Mouse (Mus musculus) MN1 (cell line): ENCODE data around the gene Agbl1.

Experiments
- DNase-seq: peaks from one replicate; pipeline ENCODE4 v3.0.0-alpha.2; 2016; ENCODE audit warnings: low spot score

The Agbl1 gene

DNA sequence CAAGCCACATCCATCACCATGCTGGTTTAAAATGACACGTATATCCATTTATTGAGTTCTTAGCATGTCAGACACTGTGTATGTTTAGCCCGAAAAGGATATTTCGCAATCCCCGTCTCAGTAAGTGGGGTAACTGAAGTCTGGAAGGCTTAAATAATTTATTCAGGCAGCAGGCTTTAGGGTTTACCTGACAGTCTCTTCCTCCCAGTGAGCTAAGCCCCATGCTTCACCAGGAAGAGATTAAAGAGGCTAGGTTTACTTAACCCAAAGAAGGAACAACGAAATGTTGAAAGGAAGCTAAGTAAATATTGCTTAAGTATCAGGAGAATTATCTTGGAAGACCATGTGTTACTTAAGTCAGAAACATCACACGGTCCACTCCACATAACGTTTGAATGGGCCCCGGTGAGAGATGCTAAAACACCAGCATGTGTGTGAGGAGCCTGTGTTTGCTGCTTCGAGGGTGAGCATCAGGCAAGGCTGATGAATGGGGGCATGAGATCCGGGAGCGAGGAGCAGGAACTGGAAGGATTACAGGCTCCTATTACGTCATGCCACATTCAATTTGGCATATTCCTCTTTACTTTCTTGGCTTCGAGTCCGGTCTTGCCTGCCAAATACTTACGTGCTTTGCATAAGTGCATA is 162.7 kb downstream of the Agbl1 start:
- no peak for DNase-seq

DNA sequence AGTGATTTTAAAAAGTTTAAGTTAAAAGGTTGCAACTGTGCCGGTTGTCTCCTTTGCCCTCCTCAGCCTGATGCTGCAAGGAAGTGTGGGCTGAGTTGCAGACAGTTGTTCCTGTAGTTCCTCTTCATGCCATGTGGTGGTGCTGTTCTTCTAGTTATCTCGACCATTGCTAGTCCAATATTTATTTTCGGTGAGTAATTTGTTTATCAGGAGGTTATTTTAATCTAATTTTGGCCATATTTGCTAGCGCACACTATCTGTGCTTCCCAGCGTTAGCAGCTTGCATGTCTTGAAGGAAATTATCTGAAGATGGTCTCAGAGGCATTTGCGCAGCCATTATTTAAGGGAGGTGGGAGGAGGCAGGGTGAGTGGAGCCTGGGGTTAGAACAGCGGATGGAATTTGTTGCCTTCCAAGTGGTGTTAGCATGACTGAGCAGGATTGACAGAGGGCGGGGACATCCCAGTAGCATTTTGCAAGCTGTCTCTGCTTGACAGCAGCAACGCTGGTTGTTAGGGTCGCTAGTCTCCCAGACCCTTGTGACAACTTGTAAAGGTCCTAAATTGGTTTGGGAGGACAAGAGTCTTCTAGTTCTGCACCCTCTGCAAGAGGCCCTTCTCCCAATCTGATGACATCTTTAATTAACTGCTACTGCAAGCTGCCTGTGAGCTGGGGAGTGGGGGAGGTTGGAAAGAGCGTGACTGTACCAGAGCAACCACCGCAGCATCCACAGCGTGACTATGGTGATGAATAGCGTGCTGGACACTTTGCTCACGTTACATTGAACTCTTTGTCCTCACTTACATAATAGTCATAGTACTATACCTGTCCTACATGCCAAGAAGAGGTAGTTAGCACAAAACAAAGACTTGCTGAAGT is 163.5 kb downstream of the Agbl1 start:
- DNase-seq = peak; percentile 90

DNA sequence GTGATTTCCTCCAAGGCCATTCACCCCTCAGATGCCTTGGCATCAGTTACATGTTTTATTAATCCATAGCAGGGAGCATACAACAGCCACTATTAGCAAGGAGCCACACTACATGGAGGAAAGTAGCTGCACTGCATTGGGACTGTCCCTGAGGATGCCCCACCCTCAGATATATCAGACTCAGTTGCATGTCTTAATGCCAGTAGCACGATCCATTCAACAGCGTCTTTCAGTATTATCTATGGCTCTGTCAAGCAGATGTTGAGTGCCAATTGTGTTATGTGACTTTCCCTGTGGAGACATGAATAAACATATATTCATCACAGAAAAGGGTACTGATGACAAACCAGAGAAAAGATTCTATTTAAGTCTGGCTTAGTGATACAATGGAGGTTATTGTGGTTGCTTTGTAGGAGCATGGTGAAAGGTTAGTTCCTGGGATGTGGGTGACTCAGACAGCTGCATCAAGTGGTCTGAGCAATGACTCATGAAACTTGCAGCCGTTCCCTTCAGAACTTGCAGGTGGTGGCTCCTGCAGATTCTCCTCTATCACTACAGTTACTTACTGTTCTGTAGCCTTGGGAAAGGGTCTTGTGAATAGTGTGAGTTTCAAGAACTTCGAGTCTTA is 178.4 kb downstream of the Agbl1 start:
- peak; percentile 36 for DNase-seq

DNA sequence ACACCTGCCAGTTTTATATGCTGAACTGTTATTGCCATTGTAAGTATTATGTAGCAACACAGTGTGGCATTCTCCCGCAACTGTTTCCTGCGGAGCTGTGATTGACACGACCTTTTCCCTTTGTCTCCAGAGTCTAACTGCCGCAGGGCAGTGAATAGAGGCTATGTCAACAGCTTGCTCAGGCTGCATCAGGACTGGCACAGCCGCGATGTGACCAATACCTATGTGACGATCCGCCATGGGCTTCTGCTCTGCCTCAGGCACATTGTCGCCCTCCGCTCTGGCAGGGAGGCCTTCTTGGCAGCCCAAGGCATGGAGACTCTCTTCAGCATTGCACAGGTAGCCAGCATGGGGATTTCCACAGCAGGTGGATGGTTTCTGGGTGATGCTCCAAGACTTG is 179.3 kb downstream of the Agbl1 start:
- no peak for DNase-seq

DNA sequence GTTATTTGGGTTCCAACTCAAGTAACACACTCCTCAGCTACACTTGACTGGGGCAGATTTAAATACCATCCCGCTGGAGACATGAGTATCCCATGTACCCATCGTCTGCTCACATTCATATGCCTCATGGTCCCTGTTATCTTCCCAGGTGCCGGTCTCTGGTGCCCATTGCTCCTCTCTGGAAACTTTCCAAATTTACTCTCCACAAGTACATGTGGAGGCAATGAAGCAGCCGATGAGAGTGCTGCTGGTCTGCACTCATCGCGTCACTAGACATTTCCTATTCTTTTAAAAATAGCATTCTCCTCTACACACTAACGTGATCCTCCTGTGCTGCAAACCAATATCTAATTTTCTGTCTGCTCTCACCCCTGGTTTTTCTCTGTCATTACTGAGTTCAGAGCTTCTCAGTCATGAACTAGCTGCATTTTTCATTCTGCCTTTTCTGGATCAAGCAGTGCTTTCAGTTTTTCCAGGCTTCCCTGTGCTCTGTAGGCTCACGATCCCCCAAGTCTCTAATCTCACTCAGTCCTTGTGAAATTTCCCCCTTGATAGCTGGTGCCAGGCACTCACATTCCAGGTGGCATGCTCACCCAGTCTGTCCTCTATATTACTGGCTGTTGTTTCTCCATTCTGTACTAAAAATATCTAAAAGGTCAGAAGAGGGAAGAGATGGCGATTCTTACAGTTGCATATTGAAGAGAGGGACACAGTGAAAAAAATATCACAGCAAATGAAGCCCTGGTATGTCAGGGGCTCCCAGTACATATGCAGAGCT is 180.9 kb downstream of the Agbl1 start:
- DNase-seq = peak; percentile 22

DNA sequence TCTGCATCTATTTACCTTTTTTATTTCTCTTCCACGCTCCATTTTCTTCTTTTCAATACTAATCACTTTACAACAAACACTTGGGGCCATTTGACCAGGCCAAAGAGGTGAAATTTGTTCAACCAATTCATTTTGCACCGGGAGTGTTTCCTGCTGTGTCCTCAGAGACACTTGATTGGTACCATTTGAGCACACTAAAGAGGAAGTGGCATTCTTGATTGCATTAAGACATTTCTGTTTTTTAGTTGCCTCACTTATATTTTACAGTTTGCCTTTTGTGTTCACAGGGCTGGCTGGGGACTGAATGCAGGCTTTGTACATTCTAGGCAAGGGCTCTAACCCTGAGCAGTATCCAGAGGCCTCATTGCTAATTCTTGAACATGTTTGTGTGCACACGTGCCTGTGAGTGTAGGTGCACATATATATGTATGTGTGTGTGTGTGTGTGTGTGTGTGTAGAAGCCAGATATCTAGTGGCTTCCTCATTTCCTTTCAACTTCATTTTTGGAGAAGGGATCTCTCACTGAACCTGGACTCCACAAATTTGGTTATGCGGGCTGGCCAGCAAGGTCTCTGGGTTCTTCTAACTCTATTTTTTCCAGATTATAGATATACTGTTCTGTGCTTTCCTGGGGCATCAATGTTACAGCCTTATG is 182.4 kb downstream of the Agbl1 start:
- DNase-seq = no peak

DNA sequence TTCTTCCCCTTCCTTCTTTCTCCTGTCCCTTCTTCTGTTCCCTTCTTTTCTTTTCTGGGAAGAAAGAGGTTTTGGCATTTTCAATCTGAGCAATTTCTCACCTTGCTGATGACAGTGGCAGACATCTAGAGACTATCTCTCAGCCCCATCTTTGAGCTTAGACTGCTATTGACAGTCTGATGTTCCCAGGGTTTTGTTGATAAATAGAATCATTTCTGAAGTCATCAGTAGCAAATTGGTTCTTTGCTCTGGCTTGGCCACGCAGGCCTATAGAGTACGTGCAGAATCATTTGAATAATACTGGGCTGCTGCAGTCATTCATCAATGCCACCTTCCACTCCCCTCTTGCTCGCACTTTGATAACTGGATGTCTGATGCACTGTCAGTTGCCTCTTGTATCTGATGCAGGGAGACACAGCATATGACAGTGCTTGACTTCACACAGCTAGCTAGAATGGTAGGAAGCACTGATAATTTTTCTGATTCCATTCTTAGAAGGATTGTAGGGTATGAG is 186.5 kb downstream of the Agbl1 start:
- DNase-seq = no peak

DNA sequence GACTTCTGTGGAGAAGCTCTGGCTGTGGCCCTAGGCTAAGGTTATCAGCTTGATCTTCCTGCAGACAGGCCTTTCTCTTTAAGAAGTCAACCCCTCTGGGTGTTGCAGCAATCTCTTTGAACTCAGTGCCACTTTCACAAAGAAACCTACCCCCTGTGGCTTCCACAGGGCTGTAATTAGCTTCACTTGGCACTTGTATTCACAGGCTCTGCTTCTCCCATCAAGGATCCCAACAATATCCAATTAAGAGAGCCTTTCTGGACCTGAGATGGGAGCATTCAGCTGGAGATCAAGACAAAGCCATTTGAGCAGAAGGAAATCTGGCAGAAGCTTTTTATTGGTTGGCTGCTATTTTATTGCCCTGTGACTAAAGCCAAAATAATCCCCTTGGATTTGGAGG is 208.9 kb downstream of the Agbl1 start:
- no peak for DNase-seq

DNA sequence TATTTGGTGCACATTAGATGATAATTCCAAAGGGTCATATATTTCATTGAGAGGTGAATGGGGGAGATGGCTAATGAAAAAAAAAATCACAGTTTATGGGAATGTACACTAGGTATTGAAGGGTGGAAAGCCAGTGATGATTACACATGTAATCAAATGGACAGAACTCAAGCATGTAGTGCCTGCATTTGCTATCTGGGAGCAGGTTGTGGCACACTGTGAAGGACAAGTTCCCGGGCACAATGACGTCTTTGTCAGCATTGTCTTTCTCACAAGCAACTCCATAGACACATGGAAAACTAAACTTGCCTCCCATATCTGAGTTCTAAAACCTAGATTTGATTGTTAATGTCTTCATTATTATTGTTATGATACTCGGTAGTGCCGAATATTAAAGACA is 209.3 kb downstream of the Agbl1 start:
- no peak for DNase-seq

DNA sequence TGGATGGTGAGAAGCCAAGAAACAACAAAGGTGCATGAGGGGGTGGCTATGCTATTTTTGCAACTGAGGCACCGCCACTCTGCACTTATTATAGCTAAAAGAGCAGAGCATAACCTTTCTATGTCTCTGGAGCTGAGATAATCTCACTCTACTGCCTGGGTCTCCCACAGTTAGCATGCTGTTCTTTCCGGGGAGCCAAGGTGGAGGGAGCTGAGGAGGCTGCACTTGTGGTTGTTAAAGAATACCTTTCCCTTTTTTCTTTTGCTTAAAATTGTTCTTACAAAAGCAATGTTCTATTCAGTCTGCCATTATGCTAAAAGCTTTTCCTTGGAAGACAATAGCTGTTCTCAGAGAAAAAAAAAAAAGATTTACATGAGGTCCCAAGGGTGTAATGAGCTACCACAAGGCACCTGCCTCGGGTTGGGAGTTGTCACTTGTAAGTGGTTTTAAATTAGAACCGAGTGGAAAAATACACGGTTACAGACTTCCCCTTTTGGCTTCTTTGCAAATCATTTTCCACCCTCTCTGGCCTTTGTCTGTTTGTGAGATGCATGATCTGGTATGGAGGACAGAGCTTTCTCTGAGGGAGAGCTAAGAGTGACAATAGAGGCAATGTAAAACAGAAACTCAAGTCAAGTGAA is 232.8 kb downstream of the Agbl1 start:
- DNase-seq = peak; percentile 17

DNA sequence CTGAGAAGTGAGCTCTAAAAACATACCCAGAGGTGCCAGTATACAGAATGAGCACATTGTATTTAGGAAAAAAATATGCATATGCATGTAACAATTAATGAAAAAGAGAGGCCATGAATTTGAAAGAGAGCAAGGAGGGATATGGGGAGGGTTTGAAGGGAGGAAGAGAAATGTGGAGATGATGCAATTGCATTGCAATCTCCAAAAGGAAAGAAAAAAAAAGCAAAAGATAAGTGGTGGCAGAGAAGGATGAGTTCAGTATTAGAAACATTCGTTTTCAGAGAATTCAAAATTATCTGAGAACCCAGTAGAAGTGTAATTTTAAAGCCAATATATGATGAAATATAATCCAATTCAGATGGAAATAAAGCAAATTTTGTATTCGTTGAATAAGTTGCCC is 236.7 kb downstream of the Agbl1 start:
- DNase-seq = peak; percentile 16

DNA sequence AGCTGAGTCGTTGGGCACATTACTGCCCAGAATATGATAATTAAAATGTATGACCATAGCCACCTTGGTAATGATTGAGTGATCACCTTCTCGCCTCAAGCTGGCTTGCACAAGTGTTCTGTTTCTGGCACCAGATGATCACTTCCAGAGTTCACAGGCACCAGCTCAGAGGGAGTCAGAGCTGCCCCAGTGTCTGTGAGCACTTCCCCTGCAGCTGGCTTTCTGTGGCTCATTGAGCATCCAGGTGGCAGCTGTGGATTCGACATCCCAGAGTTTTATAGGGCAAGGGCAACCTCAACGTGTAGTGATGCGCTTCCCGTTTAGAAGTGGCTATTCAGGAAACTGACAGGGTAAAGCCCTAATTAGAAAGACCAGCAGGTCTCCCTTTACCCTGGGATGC is 244.5 kb downstream of the Agbl1 start:
- DNase-seq = peak; percentile 14

DNA sequence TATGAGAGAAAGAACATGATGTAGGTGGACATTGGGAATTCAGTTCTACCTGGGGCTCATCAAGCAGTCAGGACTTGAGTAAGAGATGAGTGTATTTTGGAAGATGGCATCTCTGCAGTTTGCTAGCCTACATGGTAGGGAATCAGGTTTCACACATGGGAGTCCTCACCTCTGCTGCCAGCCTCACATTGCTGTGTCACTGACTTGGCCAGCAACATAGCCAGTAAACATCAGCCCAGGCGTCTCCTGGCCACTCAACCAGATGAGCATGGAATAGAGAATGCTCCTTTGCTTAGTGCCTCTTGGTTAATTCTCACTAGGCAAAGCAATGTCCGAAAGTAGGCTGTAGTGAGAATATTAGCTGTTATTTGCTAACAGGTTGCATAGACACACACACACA is 255.9 kb downstream of the Agbl1 start:
- no peak for DNase-seq

DNA sequence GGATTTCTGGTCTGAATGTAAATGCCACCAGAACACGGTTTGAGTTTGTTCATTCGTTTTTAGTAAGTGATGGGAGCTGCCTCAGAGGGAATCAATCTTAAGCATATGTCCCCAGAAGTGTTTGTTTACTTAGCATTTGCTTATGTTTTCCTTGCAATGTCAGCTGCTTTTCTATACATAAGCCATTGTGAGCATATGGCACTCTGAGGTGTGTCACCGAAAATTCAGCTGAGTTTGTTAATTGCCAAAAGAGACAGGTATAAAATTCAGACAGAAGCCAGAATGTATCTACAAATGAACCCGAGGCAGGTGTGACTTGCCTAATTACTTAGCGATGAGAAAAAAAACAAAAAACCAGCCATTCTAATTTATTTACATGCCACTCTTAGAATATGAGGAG is 257.8 kb downstream of the Agbl1 start:
- DNase-seq = no peak

DNA sequence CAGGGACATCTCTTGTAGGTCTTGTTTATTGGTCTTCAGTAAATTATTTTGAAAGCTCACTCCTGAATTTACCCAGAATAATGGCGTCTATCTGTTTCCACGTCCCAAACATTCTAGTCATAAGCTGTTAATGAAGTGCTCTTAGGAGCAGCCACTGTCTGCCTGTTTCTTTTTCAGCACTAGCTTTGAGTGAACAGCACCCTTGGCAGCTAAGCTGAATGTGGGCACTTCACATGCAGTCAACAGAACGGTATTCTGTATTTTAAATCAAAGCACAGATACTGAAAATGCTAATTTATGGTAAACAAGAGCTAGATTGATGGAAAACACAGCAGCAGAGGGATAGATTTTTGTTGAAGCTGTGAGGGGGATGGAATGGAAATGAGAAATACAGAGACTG is 294.6 kb downstream of the Agbl1 start:
- no peak for DNase-seq

DNA sequence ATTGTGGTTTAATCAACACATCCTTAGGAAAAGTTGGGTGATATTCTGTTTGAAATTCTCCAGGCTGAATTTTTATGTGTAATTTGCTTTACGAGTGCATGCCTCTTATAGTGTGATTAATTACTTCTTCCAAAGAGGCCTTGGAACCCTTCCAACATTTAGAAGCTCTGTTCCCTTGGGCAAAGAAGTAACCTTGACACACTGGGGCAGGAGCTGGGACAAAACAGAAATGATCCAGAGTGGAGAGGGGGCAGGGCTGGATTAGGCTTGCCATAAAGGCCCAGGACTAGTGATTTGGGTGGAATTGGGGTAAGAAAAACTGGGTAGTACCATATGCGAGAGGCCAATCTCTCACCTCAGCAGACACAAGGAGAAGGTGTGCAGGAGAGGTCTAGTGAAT is 316.8 kb downstream of the Agbl1 start:
- DNase-seq = peak; percentile 60

DNA sequence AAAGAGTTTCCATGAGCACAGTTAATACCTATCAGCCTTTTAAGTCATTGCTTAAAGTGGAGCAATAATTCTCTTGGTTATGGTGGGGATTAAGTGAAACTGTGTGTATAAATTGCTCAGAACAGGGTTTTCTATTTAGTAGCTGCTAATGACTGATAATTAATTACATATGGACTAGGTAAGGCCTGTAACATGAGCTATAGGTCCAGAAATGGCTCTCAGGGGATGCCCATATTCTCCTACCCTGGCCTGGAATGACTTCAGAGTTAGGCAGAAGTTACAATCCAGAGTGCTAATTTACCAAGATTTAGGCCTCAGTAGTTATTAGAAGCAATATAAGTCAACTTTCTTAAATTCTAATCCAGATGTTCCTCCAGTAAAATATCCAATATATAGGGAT is 317.6 kb downstream of the Agbl1 start:
- DNase-seq = no peak

DNA sequence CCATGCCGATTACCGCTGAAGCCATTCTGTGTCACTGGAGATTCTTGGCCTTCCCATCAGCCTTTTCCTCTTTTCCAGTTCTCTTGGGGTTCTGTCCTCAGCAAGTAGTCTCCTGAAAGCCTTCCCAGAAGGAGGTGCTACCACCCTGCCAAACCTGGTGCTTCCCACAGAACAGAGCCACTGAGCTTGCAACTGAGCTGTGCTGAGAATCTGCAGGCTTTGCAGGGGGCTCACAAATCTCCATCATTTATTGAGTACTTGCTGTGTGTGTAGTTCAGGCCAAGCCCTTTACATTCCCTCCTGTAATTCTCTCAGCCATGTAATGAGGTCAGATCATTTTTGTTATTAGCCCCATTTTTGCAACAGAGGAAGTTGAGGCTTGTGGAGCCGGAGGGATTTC is 322.2 kb downstream of the Agbl1 start:
- no peak for DNase-seq

DNA sequence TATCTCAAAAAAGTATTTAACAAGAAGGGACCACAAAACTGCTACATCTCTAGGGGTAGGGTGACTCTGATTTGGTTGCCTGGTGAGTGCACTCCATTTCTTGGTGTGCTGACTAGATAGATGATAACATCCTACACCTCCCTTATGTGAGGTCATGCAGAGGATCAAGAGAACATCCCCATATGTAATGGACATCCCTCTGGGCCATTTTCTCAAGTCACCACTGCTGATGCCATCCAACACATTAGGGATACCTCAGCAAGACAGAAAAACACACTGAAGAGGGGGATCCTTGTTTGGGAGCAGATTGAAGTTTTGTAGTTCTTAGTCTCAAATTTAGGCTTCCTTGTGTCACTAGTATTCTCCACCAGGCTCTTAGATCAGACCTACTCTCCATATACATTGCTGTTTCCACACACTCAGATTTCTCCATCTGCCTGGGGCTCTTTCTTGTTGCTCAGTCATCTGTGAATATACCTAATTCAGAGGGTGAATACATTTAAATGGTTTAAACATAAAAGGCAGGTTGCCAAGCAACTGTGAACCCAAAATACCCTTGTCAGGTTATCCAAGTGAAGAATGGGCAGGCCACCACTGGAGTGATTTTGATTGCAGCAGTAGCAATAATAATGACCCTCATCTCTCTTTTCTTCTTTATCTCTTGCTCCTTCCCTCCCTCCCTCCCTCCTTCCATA is 331.0 kb downstream of the Agbl1 start:
- DNase-seq = no peak

DNA sequence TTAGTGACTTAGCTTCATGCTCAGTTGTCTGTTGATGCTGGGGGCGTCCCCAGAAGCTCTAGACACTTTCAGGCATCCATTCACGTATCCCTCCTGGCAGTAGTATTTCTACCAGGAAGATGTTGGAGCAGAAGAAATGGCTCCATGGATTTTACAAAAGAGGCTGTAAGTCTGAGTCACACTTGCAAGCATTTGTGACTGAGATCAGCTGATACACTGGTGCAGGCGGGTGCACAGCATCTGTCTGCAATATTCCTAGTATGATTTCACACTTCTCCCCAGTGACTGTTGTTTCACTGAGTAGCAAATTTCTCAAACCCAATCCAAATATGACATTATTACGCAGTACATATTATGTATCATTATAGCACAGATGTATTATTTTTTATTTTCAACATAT is 332.8 kb downstream of the Agbl1 start:
- no peak for DNase-seq
